Mouse (Mus musculus): Measurements from ENCODE around the gene Tle3. TPM values are rescaled to one million over a fixed set of nuclear protein-coding genes. Genes with fewer than 3 reads are reported as not detected.
A peak's percentile ranks its signal among the peaks of the same experiment; 100 is the strongest.

The Tle3 gene
- polyA plus RNA-seq, 1 experiment from 2014 or later: 51.9 TPM

DNA sequence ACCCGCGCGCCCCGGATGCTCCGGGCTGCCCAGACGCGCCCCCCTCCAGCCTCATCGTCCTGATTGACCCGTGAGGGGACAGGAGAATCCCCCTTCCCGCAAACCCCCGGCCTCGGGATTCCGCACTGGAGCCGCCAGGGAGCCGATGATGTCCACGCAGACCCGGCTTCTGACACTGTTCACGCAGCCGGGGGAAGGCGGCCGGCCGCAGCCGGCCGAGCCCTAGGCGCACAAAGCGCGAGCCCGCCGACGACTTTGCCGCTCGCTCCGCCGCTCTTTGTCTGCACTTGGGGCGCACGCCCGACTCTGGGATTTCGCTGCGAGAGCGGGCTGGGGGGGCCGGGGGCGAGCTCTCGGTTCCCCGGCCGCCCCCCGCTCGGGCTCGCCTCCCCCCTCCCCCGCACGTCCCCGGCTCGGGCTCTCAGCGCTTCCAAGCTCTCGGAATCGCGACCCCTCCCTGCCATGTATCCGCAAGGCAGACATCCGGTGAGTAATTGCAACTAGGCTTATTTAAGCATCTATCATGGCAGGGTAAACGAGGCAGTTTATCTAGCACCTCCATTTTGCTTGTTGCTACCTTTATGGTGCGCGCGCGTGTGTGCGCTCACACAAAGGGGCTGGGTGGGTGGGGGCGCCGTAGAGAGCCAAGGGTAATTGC lies 939 bp downstream of the Tle3 start:
- Histone ChIP-seq H3K9me3 (no peaks in the 10 kb centered on the region), H3K36me3 (replicated peaks) (peaks cover 35% of the 10 kb centered on the region), H3K27ac (replicated peaks) (peak overlapping the region; percentile 100), H3K27me3 (replicated peaks; ENCODE audit: low read depth, poor library complexity, severe bottlenecking) (peaks cover 1% of the 10 kb centered on the region; the same call in 1 of the 2 replicates), H3K4me3 (peak overlapping the region; percentile 95), H3K4me1 (peaks cover 70% of the 10 kb centered on the region)
- peak; percentile 81 for DNase-seq (ENCODE audit: low spot score)
- WGBS: under 1% methylated on average over 66 of the region's 66 CpGs

DNA sequence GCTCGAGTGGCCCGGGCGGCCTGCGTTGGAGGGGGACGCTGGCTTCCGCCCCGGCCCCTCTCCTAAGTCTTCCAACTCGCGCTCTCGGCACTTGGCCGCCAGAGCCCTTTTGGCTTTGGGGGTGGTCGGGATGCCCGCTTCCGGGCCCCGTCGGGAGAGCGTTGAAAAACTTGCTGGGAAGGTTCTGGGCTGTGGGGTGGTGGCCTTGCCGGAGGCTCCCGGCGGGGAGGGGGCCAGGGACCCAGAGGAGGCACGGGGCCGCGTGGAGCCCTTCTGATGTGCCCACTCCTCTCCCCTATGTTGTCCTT lies 1.4 kb downstream of the Tle3 start:
- DNase-seq (ENCODE audit: low spot score): no peak
- H3K4me1 ChIP-seq: peaks cover 72% of the 10 kb centered on the region
- WGBS: under 1% methylated on average over 23 of the region's 23 CpGs

GRCm38 (mm10) chr9:61373942-61374900 lies 2.1 kb downstream of the Tle3 start:
- peak; percentile 89 for DNase-seq (ENCODE audit: low spot score)
- H3K4me1 ChIP-seq: peaks cover 72% of the 10 kb centered on the region
- WGBS: under 1% methylated on average over 51 of the region's 51 CpGs
- peaks cover 46% of the 10 kb centered on the region for H3K36me3 ChIP-seq (replicated peaks)
- H3K4me3 ChIP-seq: peak overlapping the region; percentile 95
- H3K27me3 ChIP-seq (replicated peaks; ENCODE audit: low read depth, poor library complexity, severe bottlenecking): no peaks in the 10 kb centered on the region
- no peaks in the 10 kb centered on the region for H3K9me3 ChIP-seq
- peak overlapping the region; percentile 100 for H3K27ac ChIP-seq (replicated peaks)

More for the DNA sequence above, 1.4 kb downstream of the Tle3 start:
- peaks cover 40% of the 10 kb centered on the region for H3K36me3 ChIP-seq (replicated peaks)
- H3K4me3 ChIP-seq: peak overlapping the region; percentile 95
- no peaks in the 10 kb centered on the region for H3K27me3 ChIP-seq (replicated peaks; ENCODE audit: low read depth, poor library complexity, severe bottlenecking)
- peak overlapping the region; percentile 100 for H3K27ac ChIP-seq (replicated peaks)
- H3K9me3 ChIP-seq: no peaks in the 10 kb centered on the region

- Histone ChIP-seq H3K9me3 (no peaks in the 10 kb centered on the region), H3K27me3 (replicated peaks; ENCODE audit: low read depth, poor library complexity, severe bottlenecking) (no peaks in the 10 kb centered on the region), H3K4me3 (peak overlapping the region; percentile 95), H3K4me1 (peaks cover 72% of the 10 kb centered on the region), H3K27ac (replicated peaks) (peak overlapping the region; percentile 100), H3K36me3 (replicated peaks) (peaks cover 54% of the 10 kb centered on the region)
- 13% methylated on average over 5 of the region's 5 CpGs for WGBS
- no peak for DNase-seq (ENCODE audit: low spot score)
These were observed 2.8 kb downstream of the Tle3 start for GRCm38 (mm10) chr9:61375002-61375401.

DNA sequence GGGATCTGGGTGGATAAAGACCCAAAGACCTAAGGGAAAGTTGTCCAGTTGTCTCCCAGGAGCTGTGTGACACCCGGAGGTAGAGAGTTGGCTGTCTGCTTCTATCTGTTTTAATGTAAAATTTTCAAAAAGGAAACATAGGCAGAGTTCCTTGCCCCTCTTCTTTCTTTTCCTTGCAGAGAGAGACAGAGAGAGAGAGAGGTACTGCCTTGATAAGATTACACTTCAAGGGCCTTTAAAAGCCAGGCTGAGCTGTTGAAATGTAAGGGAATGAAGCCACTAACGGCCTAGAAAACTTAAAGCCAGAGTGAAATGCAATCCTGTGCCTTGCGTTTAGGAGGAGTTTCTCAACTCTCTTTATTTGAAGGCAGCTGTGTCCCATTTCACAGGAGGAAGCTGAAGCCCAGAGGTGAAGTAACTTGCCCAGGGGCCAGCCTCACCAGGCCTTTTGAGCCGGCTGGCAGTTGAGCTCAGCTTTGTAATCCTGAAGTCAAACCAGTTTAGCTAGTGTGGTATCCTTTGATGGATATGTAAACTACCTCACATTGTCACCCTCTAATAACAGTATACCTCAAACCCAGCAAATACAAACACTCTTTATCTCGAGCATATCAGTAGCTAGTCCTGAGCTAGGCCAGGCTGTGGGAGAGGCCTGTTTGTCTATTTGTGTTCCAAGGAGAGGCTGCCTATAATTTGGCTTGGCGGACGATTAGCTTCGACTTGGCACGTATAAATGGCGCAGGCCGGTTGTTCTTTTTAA lies 3.8 kb downstream of the Tle3 start:
- Histone ChIP-seq H3K27ac (replicated peaks) (no peak overlapping the region), H3K36me3 (replicated peaks) (peaks cover 64% of the 10 kb centered on the region), H3K4me3 (peak overlapping the region; percentile 95), H3K9me3 (no peaks in the 10 kb centered on the region), H3K4me1 (peaks cover 79% of the 10 kb centered on the region), H3K27me3 (replicated peaks; ENCODE audit: low read depth, poor library complexity, severe bottlenecking) (no peaks in the 10 kb centered on the region)
- 43% methylated on average over 11 of the region's 11 CpGs for WGBS
- DNase-seq (ENCODE audit: low spot score): peak; percentile 27

- peak overlapping the region; percentile 95 for H3K4me3 ChIP-seq
- H3K27ac ChIP-seq (replicated peaks): no peak overlapping the region
- H3K9me3 ChIP-seq: no peaks in the 10 kb centered on the region
- DNase-seq (ENCODE audit: low spot score): no peak
- peaks cover 70% of the 10 kb centered on the region for H3K36me3 ChIP-seq (replicated peaks)
- H3K4me1 ChIP-seq: peaks cover 79% of the 10 kb centered on the region
- H3K27me3 ChIP-seq (replicated peaks; ENCODE audit: low read depth, poor library complexity, severe bottlenecking): no peaks in the 10 kb centered on the region
- WGBS: 47% methylated on average over 3 of the region's 3 CpGs
These were observed 4.5 kb downstream of the Tle3 start for GRCm38 (mm10) chr9:61376650-61377049.

- WGBS: 23% methylated on average over 9 of the region's 9 CpGs
- Histone ChIP-seq H3K4me3 (peak overlapping the region; percentile 95), H3K27ac (replicated peaks) (peak overlapping the region; percentile 73), H3K36me3 (replicated peaks) (peaks cover 83% of the 10 kb centered on the region), H3K9me3 (no peaks in the 10 kb centered on the region), H3K27me3 (replicated peaks; ENCODE audit: low read depth, poor library complexity, severe bottlenecking) (peaks cover 8% of the 10 kb centered on the region), H3K4me1 (peaks cover 88% of the 10 kb centered on the region)
- peak; percentile 32 for DNase-seq (ENCODE audit: low spot score)
These were observed 5.7 kb downstream of the Tle3 start for GRCm38 (mm10) chr9:61377706-61378479.

DNA sequence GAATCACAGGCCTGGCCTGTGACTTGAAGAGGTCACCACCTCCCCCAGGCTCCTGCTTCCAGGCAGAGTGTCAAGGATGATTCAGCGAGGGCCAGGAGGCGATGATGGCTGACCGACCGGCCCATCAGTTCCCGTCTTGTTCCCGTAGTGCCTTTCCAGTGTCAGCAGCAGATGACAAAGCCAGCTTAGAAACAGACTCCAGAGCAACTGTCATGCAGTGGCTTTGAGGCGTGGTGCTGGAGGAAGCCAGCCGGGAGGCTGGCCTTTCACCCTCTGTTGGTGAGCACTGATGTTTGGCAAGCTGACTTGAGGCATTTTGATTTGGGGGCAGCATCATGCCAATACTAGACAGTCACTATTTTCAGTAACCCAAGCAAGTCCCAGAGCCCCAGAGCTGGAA lies 6.3 kb downstream of the Tle3 start:
- no peak overlapping the region; the same call in 1 of the 2 replicates for H3K27ac ChIP-seq (replicated peaks)
- H3K4me3 ChIP-seq: peak overlapping the region; percentile 95
- no peaks in the 10 kb centered on the region for H3K9me3 ChIP-seq
- peaks cover 89% of the 10 kb centered on the region for H3K36me3 ChIP-seq (replicated peaks)
- H3K4me1 ChIP-seq: peaks cover 94% of the 10 kb centered on the region
- peak; percentile 37 for DNase-seq (ENCODE audit: low spot score)
- H3K27me3 ChIP-seq (replicated peaks; ENCODE audit: low read depth, poor library complexity, severe bottlenecking): peaks cover 14% of the 10 kb centered on the region
- 36% methylated on average over 8 of the region's 8 CpGs for WGBS

DNA sequence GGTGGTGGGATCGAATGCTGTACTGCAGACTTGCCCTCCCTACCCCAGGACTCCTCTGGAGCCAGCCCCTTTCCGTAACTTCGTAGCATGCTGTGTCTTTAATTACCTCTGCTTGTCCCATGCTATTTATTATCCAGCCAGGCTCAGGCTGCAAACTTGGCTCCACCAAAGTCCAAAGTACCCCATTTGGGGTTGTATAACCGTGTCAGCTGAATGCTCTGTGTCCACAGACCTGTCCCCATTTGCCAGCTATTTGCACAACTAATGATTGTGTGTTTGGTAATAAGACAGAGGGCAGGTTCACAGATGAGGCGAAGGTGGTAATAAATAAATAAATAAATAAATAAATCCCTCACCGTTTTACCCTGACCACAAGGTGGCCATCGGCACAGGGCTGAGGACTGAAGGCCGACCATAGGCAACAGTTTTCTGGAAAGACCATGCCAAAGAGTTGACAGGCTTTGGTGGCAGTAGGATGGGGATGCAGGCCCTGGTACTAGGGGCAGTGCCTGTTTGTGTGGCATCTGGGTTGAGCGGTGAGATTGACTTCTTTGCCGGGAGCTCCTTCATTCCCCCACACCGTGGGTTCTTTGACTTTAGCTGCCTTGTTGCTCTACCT lies 7.0 kb downstream of the Tle3 start:
- Histone ChIP-seq H3K4me3 (peak overlapping the region; percentile 11; the same call in 1 of the 2 replicates), H3K36me3 (replicated peaks) (peaks cover 95% of the 10 kb centered on the region), H3K27me3 (replicated peaks; ENCODE audit: low read depth, poor library complexity, severe bottlenecking) (peaks cover 17% of the 10 kb centered on the region), H3K4me1 (peaks cover 100% of the 10 kb centered on the region), H3K9me3 (no peaks in the 10 kb centered on the region), H3K27ac (replicated peaks) (no peak overlapping the region)
- no peak for DNase-seq (ENCODE audit: low spot score)
- WGBS: 71% methylated on average over 11 of the region's 11 CpGs

DNA sequence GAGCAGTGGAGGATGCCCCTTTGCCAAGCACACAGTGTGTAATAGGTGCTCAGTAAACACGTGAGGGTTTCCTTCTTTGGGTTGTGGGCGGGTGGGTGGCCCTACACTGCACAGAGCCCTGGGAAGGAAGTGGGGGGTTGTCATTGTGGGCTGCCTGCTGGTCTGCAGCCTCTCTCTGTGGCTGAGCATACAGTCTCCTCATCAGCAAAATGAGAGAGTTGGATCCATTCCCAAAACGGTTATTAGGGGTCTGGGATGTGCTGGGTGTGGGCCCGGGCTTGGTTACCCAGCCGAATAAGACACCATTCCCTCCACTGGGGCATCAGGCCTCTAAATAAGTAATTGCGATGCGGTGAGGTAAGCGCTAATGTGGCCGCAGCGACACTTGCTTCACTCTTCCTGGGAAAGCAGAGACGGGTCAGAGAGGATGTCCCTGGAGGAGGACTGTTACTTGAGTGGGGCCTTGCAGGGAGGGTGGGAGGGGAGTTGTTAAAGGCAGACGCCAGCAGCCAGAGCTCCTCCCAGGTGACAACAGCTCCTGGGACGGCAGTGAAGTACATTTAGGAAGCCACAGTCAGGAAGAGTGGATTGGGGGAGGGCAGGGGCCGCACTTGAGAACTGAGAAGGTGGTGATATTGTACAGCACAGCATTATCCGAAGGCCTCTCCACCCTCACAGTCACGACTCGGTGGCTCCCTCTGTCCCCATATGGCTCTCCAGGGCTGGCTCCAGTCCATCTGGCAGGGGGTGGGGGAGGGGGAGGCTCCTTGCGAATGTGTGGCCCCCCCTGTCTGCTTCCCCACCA lies 8.3 kb downstream of the Tle3 start:
- no peaks in the 10 kb centered on the region for H3K9me3 ChIP-seq
- H3K27me3 ChIP-seq (replicated peaks; ENCODE audit: low read depth, poor library complexity, severe bottlenecking): peaks cover 17% of the 10 kb centered on the region
- DNase-seq (ENCODE audit: low spot score): peak; percentile 61
- H3K4me1 ChIP-seq: peaks cover 100% of the 10 kb centered on the region
- H3K4me3 ChIP-seq: peak overlapping the region; percentile 36
- H3K36me3 ChIP-seq (replicated peaks): peaks cover 89% of the 10 kb centered on the region
- WGBS: 36% methylated on average over 18 of the region's 18 CpGs
- H3K27ac ChIP-seq (replicated peaks): 0 out of 2 replicates have a peak overlapping the region, but pooled peaks have one; percentile 35

DNA sequence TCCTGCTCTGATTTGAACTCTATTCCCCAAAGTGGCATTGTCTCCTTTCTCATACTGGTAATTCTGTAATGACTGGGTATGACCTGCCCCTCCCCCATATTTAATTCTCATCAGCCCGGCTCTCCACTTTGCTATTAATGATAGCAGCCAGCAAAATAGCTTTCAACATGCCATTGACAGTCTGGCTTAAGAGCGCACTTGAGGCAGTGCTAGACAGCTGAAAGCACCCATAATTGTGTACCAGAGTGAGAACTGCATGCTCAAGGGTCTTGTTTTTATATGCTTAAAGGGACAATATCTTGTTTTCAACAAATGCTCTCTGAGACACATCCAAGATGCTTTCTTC lies 8.9 kb downstream of the Tle3 start:
- H3K27ac ChIP-seq (replicated peaks): no peak overlapping the region
- peak overlapping the region; percentile 36; the same call in 1 of the 2 replicates for H3K4me3 ChIP-seq
- H3K4me1 ChIP-seq: peaks cover 100% of the 10 kb centered on the region
- peaks cover 17% of the 10 kb centered on the region for H3K27me3 ChIP-seq (replicated peaks; ENCODE audit: low read depth, poor library complexity, severe bottlenecking)
- no peaks in the 10 kb centered on the region for H3K9me3 ChIP-seq
- peaks cover 87% of the 10 kb centered on the region for H3K36me3 ChIP-seq (replicated peaks)
- DNase-seq (ENCODE audit: low spot score): no peak
- 48% methylated on average over 2 of the region's 2 CpGs for WGBS

Data from embryonic facial prominence, embryonic 10.5 days (tissue).